Mouse (Mus musculus): Measurements from ENCODE around the gene Cracr2a. TPM values are rescaled to one million over a fixed set of nuclear protein-coding genes. Genes with fewer than 3 reads are reported as not detected.

Gene Cracr2a
- polyA plus RNA-seq, 1 experiment = 0.06 TPM

DNA sequence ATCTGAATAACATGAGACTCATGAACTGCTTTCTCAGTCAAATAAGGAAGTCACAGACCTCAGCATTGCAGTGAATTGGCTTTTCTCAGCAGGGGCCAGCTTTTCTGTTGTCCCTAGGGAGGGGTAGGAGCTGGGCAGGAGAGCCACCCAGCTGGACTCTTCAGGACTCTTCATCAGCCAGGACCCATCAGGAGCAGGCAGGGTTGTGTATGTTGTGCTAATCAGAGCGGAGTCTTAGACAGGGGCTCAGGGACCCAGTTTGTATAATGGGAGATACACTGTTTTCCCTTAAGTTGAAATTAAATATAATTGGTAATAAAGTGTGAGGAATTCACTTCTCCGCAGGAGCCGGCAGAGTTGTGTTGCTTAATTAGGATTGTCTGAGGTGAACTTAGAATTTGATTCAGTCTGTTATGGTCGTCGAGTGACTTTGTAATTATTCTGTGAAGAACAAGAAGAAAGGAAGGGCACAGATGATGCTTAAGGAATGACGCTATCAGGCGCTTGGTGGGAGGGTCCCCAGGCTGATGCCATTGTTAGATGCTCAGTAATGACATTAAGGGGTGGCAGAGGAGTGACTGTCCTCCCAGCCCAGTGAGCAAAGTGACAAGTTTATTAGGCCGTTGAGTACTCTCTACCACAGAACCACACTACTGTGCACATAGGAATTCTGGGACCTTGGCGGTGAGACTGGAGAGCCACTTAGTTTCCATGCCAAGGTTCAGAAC lies 74.5 kb downstream of the Cracr2a start:
- no peaks in the 10 kb centered on the region for H3K27me3 ChIP-seq (ENCODE audit: control insufficient read depth)
- H3K36me3 ChIP-seq (ENCODE audit: control insufficient read depth) = no peaks in the 10 kb centered on the region
- TF ChIP-seq TAL1 (IDR thresholded peaks at IDR 0.05; ENCODE audit: low read length) (no peak), GATA1 (IDR thresholded peaks at IDR 0.05; ENCODE audit: low read length) (no peak)
- H3K4me3 ChIP-seq (replicated peaks) = no peak overlapping the region
- no peaks in the 10 kb centered on the region for H3K4me1 ChIP-seq (ENCODE audit: control insufficient read depth)
- no peaks in the 10 kb centered on the region for H3K9me3 ChIP-seq (ENCODE audit: control insufficient read depth, low read length)

DNA sequence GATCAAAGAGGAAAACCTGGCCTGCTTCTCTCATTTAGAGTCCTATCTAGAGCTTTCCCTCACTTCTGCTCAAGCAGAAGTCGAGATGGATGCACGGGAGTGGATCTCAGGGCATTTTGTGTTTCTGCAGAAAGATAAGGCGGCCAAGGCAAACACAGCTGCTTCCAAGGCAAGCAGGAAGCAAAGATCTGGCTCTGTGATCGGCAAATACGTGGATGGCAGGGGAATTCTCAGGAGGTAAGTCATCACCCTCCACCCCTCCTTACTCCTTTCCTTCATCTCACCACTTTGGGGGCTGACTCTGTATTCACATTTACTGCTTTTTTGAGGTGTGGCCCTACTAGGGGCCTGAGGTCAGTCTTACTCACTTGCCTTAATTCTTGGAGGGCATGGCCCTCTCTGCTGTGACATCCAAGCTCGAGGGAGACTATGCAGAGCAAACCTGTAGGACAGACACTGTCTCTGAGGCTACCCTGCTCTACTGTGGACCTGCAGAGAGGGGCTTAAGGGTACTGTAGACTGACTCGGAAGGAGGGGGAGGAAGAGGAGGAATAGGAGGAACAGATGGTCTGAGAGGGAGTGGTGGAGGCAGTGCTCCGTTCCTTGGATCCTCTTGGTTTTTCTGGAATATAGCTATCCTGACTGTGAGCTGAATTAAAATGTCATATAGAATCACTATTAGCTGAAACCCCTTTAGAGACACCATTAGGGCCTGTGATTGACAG lies 80.1 kb downstream of the Cracr2a start:
- H3K27me3 ChIP-seq (ENCODE audit: control insufficient read depth) = no peaks in the 10 kb centered on the region
- no peaks in the 10 kb centered on the region for H3K4me1 ChIP-seq (ENCODE audit: control insufficient read depth)
- TF ChIP-seq TAL1 (IDR thresholded peaks at IDR 0.05; ENCODE audit: low read length) = no peak
- TF ChIP-seq GATA1 (IDR thresholded peaks at IDR 0.05; ENCODE audit: low read length) = no peak
- no peaks in the 10 kb centered on the region for H3K9me3 ChIP-seq (ENCODE audit: control insufficient read depth, low read length)
- no peak overlapping the region for H3K4me3 ChIP-seq (replicated peaks)
- no peaks in the 10 kb centered on the region for H3K36me3 ChIP-seq (ENCODE audit: control insufficient read depth)

DNA sequence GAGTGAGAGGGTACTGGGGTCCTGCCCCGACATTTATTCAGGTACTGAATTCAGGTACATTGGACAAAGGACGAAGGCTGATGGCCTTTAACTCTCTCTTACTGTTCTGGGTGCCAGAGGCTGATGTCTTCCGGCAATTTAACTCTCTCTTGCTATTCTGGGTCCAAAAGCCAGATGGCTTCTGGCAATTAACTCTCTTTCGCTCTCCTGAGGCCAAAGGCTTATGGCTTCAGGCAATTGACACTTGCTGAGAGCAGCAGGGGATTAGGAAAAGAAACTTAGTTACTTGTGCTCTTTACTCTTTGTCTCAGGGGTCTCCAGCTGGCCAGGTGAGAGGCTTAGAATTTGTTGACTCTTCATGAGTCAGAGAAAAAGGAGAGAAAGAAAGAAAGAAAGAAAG lies 94.8 kb downstream of the Cracr2a start:
- no peaks in the 10 kb centered on the region for H3K36me3 ChIP-seq (ENCODE audit: control insufficient read depth)
- H3K4me1 ChIP-seq (ENCODE audit: control insufficient read depth) = no peaks in the 10 kb centered on the region
- TF ChIP-seq GATA1 (IDR thresholded peaks at IDR 0.05; ENCODE audit: low read length) (no peak), TAL1 (IDR thresholded peaks at IDR 0.05; ENCODE audit: low read length) (no peak)
- no peaks in the 10 kb centered on the region for H3K27me3 ChIP-seq (ENCODE audit: control insufficient read depth)
- H3K4me3 ChIP-seq (replicated peaks) = no peak overlapping the region
- no peaks in the 10 kb centered on the region for H3K9me3 ChIP-seq (ENCODE audit: control insufficient read depth, low read length)

DNA sequence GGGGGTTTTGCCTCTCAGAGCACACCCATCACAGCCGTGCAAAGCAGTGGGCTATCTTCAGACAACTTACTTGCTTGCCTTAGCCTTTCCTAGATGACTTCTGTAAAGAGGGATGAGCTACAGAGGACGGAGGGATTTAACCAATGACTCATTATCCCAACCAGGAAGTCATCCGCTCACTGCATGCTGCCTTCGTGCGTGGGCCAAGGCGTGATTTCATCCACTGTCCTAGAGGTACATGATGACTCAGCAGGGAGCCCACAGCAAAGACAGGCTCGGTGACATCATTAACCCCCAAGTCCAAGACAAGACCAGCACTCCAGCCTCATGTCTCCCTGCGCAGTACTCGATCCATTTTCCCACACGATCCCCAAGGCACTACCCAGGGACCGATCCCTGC lies 96.0 kb downstream of the Cracr2a start:
- TF ChIP-seq TAL1 (IDR thresholded peaks at IDR 0.05; ENCODE audit: low read length) (no peak), GATA1 (IDR thresholded peaks at IDR 0.05; ENCODE audit: low read length) (no peak)
- Histone ChIP-seq H3K4me1 (ENCODE audit: control insufficient read depth) (no peaks in the 10 kb centered on the region), H3K4me3 (replicated peaks) (no peak overlapping the region), H3K9me3 (ENCODE audit: control insufficient read depth, low read length) (no peaks in the 10 kb centered on the region), H3K36me3 (ENCODE audit: control insufficient read depth) (no peaks in the 10 kb centered on the region), H3K27me3 (ENCODE audit: control insufficient read depth) (no peaks in the 10 kb centered on the region)

DNA sequence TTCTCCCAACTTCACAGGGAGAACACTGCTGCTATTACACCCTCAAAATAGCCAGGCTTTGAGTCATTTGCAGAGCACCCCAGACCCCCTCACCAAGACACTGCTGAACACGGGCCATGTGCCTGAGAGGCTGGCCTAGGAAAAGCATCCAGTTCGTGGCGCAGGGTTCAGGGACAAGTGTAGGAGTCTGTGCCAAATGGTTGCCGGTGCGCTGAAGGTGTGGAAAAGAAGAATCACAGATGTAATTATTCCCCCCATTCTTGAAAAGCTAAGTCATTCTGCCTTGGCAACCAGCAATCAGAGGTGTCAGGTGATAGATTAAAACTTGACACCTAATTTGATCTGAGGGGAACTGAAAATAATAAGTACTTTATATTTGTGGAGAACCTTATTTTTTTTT lies 98.3 kb downstream of the Cracr2a start:
- Histone ChIP-seq H3K4me1 (ENCODE audit: control insufficient read depth) (no peaks in the 10 kb centered on the region), H3K36me3 (ENCODE audit: control insufficient read depth) (no peaks in the 10 kb centered on the region), H3K4me3 (replicated peaks) (no peak overlapping the region), H3K27me3 (ENCODE audit: control insufficient read depth) (no peaks in the 10 kb centered on the region), H3K9me3 (ENCODE audit: control insufficient read depth, low read length) (no peaks in the 10 kb centered on the region)
- no peak for TF ChIP-seq TAL1 (IDR thresholded peaks at IDR 0.05; ENCODE audit: low read length)
- TF ChIP-seq GATA1 (IDR thresholded peaks at IDR 0.05; ENCODE audit: low read length) = no peak

DNA sequence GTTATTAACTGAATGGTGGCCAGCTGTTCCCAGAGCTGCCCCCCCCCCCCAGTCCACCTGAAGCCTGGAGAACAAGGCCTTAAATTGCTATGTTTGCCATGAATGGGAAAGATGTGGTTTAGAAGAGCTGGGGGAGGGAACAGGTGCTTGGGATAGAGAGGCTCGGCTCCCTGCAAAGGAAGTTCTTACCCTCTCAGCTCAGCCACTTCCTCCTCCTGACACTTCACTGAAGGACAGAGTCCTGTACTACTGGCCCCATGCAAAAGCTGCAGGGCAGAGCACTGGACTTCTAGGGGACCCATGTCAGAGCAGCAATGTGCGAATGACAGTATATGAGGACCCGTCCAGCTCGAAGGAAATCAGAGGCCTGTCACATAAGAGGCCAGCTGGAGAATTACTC lies 98.8 kb downstream of the Cracr2a start:
- no peaks in the 10 kb centered on the region for H3K36me3 ChIP-seq (ENCODE audit: control insufficient read depth)
- TF ChIP-seq GATA1 (IDR thresholded peaks at IDR 0.05; ENCODE audit: low read length) = no peak
- TF ChIP-seq TAL1 (IDR thresholded peaks at IDR 0.05; ENCODE audit: low read length) = no peak
- H3K4me3 ChIP-seq (replicated peaks) = no peak overlapping the region
- H3K4me1 ChIP-seq (ENCODE audit: control insufficient read depth) = no peaks in the 10 kb centered on the region
- H3K9me3 ChIP-seq (ENCODE audit: control insufficient read depth, low read length) = no peaks in the 10 kb centered on the region
- H3K27me3 ChIP-seq (ENCODE audit: control insufficient read depth) = no peaks in the 10 kb centered on the region

DNA sequence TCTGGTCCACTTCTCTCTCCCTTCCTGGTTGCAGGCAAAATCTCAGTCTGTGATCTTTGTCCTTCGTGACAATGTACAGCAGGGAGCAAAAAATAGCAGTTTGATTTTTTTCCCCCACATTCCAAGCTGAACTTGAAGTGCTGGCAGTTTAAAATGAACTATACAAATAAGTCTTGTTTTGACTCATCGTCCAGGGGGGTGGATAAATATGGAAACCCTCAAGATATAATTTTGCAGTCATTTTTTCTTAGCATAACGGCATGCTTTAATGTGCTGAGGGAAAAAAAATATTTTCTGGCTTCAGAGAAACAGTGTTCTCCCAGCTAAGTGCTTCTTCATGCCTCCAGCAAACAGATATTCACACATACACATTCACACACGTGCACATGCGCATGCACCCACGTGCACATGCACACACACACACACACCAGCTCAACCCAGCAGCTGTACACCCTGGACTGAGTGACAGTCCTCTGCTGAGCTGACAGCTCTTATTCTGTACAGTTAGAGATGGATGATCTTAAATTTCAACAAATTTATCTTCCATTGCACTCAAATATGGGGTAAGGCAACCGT lies 100.7 kb downstream of the Cracr2a start:
- H3K9me3 ChIP-seq (ENCODE audit: control insufficient read depth, low read length) = no peaks in the 10 kb centered on the region
- H3K4me1 ChIP-seq (ENCODE audit: control insufficient read depth) = no peaks in the 10 kb centered on the region

DNA sequence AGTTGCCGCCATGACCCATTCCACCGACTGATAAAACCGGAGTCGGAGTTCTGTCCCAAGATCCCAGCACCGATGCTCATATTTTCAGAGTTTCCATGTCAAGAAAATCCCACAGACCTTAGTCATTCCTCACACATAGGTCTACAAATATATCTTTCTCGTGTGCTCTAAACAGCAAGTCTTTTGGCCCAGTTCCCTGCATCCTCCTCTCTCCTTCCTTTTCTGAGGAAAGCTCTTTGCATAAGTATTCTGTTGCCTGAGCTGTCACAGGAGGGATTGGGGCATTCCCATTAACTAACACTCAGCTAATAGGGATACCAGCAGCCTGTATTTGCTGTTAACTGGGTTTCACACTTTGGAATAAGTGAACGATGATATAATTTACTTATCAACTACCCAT lies 102.1 kb downstream of the Cracr2a start:
- Histone ChIP-seq H3K36me3 (ENCODE audit: control insufficient read depth) (no peaks in the 10 kb centered on the region), H3K27me3 (ENCODE audit: control insufficient read depth) (no peaks in the 10 kb centered on the region), H3K4me1 (ENCODE audit: control insufficient read depth) (no peaks in the 10 kb centered on the region), H3K9me3 (ENCODE audit: control insufficient read depth, low read length) (no peaks in the 10 kb centered on the region), H3K4me3 (replicated peaks) (no peak overlapping the region)
- TF ChIP-seq TAL1 (IDR thresholded peaks at IDR 0.05; ENCODE audit: low read length) (no peak), GATA1 (IDR thresholded peaks at IDR 0.05; ENCODE audit: low read length) (no peak)

More for the DNA sequence above, 100.7 kb downstream of the Cracr2a start:
- H3K36me3 ChIP-seq (ENCODE audit: control insufficient read depth) = no peaks in the 10 kb centered on the region
- no peak overlapping the region for H3K4me3 ChIP-seq (replicated peaks)
- TF ChIP-seq GATA1 (IDR thresholded peaks at IDR 0.05; ENCODE audit: low read length) = no peak
- TF ChIP-seq TAL1 (IDR thresholded peaks at IDR 0.05; ENCODE audit: low read length) = no peak
- no peaks in the 10 kb centered on the region for H3K27me3 ChIP-seq (ENCODE audit: control insufficient read depth)

DNA sequence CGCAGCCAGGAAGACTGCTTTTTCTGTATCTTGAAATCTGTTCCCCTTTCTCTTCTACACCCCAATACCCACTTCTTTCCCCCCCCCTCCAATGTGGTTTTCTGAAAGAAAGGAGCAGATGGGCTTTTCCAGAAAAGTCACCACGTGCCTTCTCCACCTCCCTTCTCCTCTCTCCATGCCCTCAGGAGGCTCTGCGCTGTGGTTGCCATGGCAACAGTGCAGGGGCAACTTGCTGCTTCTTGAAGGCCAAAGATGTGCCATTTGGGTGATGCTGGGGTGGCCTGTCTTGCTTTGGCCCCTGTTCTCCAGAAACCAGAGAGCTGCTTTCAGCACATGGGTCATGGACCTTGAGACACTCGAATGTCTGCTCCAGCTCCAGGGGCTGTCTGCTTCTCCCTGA lies 108.2 kb downstream of the Cracr2a start:
- no peaks in the 10 kb centered on the region for H3K27me3 ChIP-seq (ENCODE audit: control insufficient read depth)
- H3K9me3 ChIP-seq (ENCODE audit: control insufficient read depth, low read length) = no peaks in the 10 kb centered on the region
- no peaks in the 10 kb centered on the region for H3K4me1 ChIP-seq (ENCODE audit: control insufficient read depth)
- TF ChIP-seq GATA1 (IDR thresholded peaks at IDR 0.05; ENCODE audit: low read length) (no peak), TAL1 (IDR thresholded peaks at IDR 0.05; ENCODE audit: low read length) (no peak)
- H3K36me3 ChIP-seq (ENCODE audit: control insufficient read depth) = no peaks in the 10 kb centered on the region
- H3K4me3 ChIP-seq (replicated peaks) = no peak overlapping the region

Measured in erythroblast, embryonic 14.5 days (primary cell).